Mouse (Mus musculus) skeletal muscle tissue, adult 2 months (tissue): ENCODE measurements at regions not wholly inside any gene's neighbourhood (a gene's known extent, or its start where the extent isn't known, plus 50 kb on each side); places are given as distances from the start of the nearest gene placed in this dataset.

Source experiments
- DNase-seq: peaks from one replicate; pipeline ENCODE4 v3.0.0-alpha.2; 2012; ENCODE audit warnings: low read depth, low spot score

DNA sequence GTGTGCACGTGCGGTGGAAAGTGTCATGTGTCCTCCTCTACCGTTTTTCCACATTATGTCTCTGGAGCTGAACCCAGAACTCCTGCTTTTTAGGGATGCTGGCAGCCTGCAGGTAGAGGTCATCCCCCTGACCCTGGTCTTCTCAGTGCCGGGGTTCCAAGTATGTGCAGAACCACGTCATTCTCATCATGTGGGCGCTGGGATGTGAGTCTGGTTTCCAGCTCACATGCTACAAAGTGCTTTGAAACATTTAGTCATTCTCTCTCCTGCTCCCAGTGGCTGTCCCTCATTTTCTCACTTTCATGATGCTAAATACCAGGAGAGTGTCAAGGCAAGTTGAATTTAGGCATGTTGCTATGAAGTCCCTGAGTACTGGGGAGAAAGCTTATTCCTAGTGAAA is 326.6 kb downstream of the Ttll7 start:
- DNase-seq = no peak

DNA sequence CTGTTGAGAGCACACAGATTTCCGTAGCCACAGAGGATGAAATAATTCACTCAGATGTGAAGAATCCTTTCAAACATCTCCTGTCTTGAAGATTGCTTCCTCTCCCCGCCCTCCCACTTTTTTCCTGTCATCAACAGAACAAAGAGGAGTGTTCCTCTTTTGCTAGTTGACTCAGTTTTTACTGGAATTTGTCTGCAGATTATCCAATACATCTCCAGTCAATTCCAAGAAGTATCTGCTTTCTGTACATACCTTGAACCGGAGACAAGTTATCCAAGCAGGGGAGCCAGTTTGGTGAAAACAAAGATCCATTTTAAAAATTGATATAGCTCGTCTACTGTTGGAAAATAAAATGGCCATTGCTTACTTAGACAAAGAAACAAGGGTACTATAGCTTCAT is 328.5 kb downstream of the Ttll7 start:
- DNase-seq = no peak

DNA sequence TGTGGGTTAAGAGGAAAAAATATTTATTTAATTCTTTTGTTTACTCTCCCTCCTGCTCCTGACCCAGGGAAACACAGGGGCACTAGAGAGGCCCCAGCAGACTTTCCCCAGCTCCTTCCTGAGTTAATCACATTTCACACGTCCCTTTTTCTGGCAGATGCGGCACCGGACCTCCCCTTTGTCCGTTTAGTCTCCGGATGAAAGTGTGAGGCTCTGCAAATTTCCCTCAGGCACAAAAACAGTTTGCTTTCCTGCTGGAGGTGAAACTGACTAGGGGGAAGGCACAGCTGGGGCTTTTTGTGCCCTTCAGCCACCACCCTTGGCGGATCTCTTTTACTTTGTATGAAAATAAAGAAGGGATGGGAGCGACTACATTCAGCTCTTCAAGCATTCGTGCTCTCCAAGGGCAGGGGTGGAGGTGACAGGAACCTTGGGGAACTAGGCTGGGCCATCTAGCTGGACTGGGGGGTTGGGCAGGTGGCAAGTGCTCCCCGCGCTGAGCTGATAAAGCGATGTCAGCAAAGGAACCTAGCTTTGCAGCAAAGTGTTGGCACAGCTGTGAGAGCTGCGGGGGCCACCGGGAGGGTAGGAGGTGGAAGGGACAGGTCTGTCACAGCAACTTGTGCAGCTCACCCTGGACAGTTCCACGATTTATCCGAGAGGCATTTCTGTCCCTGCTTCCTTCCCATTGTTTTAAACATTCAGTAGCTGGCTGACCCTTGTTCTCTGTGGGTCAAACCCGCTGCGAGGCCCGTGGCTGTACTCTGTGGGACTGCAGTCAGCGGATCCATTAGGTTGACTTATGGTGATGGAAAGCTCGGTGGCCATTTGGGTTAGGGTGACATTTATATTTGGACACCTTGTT is 329.6 kb downstream of the Ttll7 start:
- no peak for DNase-seq

DNA sequence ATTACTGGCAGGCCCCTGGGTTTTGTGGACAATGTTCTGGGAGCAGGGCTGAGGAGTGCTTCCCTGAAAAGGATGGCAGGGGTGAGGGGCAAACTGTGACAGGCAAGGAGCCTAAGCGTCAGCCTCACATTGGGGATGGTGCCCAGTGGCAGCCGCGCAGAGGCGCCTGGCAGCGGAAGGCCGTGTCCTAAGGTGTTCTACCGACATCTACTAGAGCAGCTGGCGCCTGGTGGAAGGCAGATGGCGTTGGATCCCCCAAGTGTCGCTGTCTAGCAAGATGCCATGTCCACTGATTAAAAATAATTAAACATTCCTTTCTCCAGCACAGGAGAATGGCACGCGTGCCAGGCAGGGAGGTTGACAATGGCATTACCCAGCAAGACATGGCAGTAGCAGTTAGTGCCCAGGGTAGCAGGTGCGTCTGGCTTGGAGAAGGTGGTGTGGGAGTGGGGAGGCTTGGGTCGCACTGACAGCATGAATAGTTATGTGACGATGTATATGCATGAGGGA is 330.3 kb downstream of the Ttll7 start:
- no peak for DNase-seq

DNA sequence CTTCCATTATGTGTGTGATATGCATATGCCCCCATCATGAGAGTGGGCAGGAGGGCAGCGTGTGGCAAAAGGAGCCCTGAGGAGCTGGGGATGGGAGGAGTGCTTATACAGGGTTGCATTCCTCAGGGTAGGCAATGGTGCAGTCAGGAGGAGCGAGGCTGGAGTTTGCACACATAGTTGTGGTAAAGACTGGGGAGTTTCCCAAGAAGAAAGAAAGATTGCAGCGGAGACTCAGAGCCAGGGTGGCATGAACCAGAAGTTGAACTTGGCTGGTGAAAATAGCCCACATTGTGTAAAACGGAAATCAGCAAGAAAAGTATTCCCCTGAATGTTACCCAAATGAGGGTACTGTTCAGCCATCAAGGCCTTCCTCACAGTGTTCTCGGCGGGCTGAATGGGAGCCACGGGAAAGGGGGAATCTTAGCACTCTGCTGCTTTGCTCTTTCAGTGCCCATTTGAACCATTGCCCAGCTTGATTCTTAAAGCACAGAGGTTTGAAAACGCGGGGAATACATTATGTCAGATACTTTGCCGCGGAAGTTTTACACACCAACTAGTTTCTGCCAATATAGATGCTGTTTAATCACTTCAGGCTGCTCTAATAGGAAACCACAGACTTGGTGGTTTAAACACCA is 331.6 kb downstream of the Ttll7 start:
- no peak for DNase-seq

DNA sequence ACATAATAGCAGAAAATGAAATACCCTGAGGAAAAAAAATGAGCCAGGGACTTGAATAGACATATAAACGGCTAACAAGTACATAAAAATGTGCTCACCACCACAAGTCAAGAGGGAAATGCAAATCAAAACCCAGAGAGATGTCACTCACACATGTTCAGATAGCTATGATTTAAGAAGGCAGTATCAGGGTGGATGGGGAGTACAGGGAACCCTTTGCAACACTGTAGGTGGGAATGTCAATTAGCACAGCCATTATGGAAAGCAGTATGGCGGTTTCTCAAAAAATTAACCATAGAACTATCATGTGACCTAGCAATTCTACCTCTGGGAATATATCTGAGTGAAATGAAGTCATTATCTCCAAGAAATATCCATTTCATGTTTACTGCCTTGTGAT is 337.6 kb downstream of the Ttll7 start:
- DNase-seq = no peak

DNA sequence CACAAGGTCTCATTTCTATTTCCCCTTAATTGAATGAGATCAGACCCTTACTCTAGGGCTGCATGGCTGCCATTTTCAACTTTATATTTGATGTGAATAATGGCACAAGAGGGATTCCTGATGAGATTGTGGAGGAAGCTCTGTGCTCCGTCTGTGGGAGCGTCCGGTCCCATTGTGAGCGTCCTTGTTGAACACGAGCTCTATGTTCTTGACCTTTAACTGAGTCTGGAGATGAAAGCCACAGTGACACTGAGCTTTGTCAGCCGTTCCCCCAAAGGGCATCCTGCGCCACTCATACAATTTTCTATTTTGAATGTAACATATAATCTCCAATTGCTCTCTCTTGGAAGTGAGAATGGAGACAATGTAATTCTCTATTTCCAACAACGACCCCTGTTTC is 344.5 kb downstream of the Ttll7 start:
- no peak for DNase-seq

DNA sequence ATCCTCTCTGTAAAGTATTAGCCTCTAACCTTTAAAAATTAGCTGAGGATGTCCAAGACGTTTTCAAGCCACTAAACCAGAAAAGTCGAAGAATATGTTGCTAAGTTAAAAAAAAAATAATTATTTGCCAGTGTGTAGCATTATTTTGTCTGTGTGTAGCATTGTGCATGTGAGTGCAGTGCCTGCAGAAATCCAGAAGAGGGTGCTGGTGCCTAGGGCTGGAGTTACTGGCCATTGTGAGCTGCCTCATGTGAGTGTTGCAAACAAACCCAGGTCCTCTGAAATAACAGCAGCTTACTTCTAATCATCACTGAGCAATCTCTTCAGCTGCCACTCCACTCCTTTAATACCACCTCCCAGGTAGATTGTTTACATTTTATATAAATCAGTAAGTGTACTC is 345.0 kb downstream of the Ttll7 start:
- no peak for DNase-seq

DNA sequence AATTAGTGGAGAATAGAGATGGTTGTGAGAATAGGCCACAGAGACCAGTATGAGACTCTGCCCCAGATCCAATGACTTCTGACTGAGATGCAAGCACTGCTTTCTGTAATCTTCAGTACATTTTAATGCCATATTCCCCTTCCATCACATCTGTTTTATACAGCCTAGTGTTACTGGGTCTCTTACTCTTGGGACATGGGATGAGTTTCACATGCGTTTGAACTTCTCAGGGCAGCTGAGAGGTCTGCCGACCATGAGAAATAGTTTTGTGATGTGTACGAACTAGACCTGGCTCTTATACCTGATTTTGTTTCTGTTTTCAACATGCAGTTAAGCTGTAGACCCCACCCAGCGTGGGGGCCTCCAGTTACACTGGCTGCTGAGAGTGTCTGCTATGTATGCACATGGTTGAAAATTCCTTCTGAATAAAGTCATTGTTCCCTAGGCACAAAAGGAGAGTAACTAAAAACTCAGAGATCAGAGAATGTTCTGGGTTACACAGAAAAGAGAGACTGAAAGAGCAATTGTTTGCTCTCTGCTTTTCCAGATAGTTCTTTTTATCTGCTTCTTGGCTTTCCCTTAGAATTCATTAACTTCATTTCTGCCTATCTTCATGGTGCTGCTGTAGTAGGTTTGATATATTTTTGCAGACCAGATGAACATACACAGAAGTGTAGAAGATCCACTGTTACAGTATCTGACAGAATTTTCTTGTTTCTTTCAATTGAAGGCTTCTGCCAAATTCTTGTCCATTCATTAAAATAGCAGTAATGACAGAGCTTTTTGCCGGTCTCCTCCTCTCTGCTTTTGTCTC is 359.2 kb downstream of the Ttll7 start:
- DNase-seq = no peak

DNA sequence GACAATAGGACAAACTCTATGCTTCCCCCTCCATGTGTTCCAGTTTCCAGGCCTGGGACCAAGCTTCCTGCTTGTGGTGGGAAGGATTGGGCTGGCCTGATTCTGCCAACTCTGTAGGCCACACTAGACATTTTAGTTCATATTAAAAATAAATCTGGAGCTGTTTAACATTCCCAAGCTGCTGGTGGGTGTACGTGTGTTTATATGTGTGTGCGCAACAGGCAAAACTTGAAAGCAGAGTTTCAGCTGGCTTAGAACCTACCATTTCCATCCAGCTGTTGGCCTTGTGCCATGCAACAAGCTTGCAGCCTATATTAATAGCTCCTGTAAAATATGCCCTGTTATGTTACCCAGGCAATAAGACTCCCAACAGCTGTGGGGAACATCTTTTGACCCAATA is 376.5 kb downstream of the Ttll7 start:
- DNase-seq = peak; percentile 12

DNA sequence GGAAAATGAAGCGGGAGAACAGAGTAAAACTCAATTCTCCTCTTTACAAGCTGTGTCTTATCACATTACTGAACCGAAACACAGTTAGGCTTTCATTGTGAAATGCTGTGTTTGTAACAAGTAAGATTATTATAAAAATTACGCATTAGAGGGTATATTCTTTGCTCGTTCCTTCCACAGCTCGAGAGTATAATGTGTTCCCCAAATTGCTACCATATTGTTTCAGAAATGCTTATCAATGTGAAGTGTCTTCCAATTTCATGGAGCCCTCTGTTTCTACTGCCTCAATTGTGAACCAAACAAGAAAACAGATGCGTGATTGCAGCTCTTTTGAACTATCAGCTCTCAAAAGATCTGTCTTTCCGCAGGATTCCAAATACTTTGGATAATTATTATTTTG is 378.4 kb downstream of the Ttll7 start:
- no peak for DNase-seq

DNA sequence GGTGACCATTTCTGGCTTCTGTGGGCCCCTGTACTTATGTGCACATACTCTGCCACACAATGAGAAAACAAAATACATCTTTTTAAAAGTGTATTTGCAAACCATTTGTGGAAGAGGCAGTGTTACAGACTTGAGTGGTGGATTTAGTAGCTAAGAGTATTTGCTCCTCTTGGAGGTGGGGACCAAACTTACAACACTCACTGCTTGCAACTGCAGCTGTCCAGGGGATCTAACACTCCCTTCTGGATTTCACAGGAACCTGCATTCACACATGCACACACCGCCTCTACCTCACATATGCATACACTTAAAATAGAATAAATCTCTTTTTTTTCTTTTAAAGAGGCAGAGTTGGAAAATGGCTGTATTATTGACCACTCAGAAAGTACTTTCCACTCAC is 386.2 kb downstream of the Ttll7 start:
- DNase-seq = no peak

DNA sequence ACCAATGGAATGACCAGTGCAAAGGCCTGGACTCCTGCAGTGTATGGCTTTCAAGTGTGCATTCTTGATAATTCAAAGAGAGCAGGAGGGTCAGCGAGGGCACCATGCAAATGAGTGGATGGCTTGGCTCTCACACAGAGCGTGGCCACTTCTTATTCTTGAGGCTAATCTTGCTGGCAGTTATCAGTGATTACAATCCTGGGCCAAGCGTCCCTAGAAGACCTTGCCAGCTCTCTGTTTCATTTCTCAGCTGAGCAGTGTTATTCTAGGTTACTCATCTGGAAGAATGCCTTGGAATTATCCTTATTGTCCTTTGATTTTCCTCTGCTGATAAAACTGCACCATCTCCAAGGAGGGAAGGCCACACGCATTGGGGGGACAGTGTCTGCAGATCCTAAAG is 388.5 kb downstream of the Ttll7 start:
- peak; percentile 5 for DNase-seq

DNA sequence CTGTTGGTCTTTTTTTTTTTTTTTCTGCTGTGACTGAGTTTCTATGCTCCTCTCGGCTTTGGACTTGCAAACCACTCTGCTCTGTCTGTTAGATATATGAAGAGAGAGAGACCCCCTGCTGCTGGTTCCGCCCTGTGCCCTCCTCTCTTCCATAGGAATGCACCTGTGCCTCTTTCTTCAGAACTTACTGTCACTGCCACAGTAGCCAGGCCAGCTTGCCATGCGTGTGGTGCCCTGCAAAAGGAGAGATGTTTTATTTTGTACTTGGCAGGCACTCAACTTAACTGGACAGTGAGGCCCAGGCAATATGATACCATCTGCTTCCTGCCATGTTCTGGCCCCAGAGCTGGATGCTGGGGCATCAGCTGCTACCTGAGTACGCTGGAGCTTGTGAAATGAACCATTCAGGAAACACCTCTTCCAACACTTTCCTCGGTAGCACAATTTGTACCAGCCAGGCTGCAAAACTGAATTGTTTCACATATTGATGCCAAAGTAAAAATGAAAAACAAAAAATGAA is 392.8 kb downstream of the Ttll7 start:
- no peak for DNase-seq

DNA sequence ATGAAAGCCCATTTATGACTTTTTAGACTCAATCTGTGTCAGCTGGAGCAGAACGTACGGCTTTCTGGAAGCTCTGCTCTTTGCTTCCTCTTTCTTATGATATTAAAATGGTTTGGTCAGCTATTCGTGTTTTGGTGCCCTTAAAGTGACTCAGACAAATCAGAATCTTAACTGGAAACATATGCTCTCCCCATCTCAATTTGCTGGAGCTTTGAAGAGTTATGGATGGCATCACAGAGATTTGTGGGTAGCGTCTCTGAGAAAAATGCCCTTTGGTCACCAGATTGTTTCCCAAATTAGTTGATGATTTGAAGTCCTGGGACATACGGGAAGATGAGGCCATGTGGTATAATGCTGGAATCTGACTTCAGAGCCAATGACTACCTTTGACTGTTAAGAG is 394.0 kb downstream of the Ttll7 start:
- no peak for DNase-seq

DNA sequence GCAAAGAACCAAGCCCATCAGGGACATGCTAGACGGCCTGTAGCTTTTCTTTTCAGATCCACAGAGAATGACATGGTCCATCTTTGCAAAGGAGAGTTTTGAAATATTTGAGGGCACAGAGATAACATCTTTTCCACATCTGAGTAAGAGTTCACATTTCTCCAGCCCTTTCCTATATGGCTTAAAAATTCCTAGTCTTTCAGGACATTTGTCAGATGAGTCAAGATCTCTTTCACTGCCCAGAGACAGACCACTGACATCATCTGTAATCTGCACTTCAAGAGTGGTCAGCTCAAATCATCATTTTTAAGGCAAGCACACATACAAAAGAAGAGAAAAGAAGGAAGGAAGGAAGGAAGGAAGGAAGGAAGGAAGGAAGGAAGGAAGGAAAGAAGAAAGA is 397.3 kb downstream of the Ttll7 start:
- no peak for DNase-seq

DNA sequence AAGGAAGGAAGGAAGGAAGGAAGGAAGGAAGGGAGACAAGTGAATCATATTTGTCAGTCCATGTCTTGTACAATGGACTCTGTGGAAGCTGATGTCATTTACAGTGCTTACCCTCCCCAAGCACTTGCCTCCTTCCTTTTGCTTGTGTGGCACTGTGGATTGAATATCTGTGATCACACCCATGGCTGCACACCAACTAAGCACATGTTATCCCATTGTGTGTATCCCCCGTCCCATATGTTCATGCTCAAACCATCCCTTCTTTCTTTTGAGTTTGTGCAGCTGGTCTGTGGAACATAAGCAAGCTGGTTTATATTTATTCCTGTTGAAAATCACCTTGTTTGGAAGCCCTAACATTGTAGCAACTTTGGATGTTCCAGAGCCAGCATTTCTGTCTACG is 397.7 kb downstream of the Ttll7 start:
- no peak for DNase-seq

DNA sequence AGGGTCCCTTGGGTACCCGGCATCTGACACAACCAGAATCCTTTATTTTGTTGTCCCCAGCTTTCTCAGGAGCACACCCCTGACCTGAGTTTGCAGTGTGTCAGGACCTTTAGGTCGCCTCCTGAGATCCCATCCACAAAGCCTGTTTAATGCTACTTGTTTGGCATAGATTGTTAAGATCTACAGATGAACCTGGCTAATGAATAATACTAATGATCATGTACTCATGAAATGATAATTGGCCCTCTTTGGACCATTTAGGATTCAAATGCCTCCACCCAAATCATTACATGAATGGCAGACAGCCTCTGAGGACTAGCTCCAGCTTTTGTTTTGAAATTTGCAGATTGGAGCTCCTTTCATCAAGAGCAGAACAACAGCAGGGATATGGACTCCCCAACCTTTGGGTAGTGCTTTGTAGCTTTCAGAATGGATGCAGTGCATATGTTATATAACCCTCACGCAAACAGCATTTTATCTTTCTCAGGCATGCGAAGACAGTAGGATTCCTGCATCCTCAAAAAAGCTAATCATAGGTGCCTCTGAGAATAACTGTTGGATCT is 400.1 kb downstream of the Ttll7 start:
- no peak for DNase-seq

DNA sequence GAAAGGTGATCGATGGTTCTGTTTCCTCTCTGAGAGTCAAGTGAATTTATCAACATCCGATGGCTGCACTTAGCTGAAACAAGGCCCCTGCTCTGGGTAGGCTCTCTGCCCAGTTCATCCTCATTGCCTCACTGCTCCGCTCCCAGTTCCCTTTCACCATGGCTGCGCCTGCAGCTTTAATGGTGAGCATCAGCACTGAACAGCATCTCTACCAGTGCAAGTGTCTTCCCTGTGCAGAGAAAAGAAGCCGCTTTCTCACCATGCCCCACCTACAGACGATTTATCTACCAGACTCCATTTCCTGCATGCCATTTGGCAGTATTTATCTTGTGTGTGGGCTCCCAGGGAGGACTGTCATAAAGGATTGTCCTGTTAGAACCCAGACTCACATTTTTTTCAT is 400.6 kb downstream of the Ttll7 start:
- no peak for DNase-seq

DNA sequence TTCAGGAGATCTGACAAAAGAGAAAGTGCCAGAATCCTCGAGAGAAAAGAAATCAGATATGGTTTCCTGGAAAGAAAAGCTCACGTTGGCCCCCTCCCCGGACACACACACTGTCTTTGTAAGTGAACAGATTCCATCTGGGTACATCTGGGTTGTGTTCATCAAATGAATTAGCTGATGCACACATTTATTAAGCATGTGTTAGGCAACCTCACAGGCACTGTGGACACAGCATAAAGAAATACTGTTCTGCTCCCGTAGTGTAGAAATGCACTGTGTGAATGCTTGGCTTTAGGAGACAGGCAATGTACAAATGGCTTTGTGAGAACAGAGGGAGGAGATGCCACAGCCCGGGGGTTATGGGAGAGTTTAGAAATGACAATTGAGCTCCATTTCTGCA is 402.3 kb downstream of the Ttll7 start:
- no peak for DNase-seq

DNA sequence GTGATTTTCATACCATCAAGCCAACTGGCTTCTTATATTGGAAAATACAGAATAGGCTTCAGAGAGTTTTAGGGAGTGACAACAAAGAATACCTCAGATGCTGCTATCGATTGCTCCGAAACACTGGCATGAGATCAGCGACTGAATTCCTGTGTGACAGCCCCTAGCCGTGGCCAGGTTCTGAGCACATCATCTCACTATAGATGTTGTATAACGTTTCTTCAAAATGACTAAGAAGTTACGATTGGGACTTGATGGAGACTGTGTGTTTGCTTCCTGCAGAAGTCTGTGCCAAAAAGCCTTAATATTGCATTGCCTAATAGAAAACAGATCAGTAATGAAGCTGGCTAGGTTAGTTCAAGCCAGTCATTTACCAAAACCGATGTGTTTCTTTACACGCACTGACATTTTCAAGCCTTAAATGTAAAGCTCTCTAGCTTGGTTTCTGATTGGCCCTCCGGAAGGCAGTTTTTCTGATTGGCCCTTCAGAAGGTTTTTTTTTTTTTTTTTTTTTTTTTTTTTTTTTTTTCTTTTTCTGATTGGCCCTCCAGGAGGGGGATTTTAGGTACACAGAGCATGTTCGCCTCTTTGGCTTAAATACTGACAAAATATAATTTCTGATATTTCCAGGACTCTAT is 408.9 kb downstream of the Ttll7 start:
- DNase-seq = peak; percentile 11
